Mouse (Mus musculus) left cerebral cortex, adult 9 months (tissue): ENCODE results near the gene Ltc4s.

Experiments used
- DNase-seq, 2 experiments: peaks; one replicate each; pipeline ENCODE4 v3.0.0; 2022; ENCODE audit warnings: low spot score in 2 of 2

Ltc4s gene

GRCm38 (mm10) chr11:50238324-50238723 is at the start of gene Ltc4s:
TSS of gene Ltc4s (minus strand) at chr11:50238616.
- DNase-seq = no peak

GRCm38 (mm10) chr11:50286428-50286827 is 48.0 kb upstream of the Ltc4s start:
- no peak for DNase-seq

GRCm38 (mm10) chr11:50285696-50286095 is 47.3 kb upstream of the Ltc4s start:
- no peak for DNase-seq

GRCm38 (mm10) chr11:50285263-50285662 is 46.8 kb upstream of the Ltc4s start:
- DNase-seq = no peak

- DNase-seq = no peak
Measured at GRCm38 (mm10) chr11:50280053-50280452, 41.6 kb upstream of the Ltc4s start.

- no peak for DNase-seq
Measured at GRCm38 (mm10) chr11:50279005-50279404, 40.6 kb upstream of the Ltc4s start.

- DNase-seq = no peak
Measured at GRCm38 (mm10) chr11:50277706-50278105, 39.3 kb upstream of the Ltc4s start.

- DNase-seq = no peak
Measured at GRCm38 (mm10) chr11:50277025-50277424, 38.6 kb upstream of the Ltc4s start.

- no peak for DNase-seq
Measured at GRCm38 (mm10) chr11:50275568-50276151, 37.2 kb upstream of the Ltc4s start.

GRCm38 (mm10) chr11:50275077-50275476 is 36.7 kb upstream of the Ltc4s start:
- no peak for DNase-seq

- DNase-seq = no peak
Measured at GRCm38 (mm10) chr11:50272819-50273218, 34.4 kb upstream of the Ltc4s start.

GRCm38 (mm10) chr11:50269885-50270284 is 31.5 kb upstream of the Ltc4s start:
- DNase-seq = no peak

GRCm38 (mm10) chr11:50269163-50269562 is 30.7 kb upstream of the Ltc4s start:
- no peak for DNase-seq

GRCm38 (mm10) chr11:50266997-50267396 is 28.6 kb upstream of the Ltc4s start:
- DNase-seq = no peak

- DNase-seq = no peak
Measured at GRCm38 (mm10) chr11:50265931-50266330, 27.5 kb upstream of the Ltc4s start.

GRCm38 (mm10) chr11:50263198-50263597 is 24.8 kb upstream of the Ltc4s start:
- no peak for DNase-seq

GRCm38 (mm10) chr11:50262020-50262419 is 23.6 kb upstream of the Ltc4s start:
- no peak for DNase-seq

- DNase-seq = peak in 1 of 2 experiments; percentile 66
Measured at GRCm38 (mm10) chr11:50258310-50258709, 19.9 kb upstream of the Ltc4s start.

GRCm38 (mm10) chr11:50256615-50257014 is 18.2 kb upstream of the Ltc4s start:
- DNase-seq = no peak

GRCm38 (mm10) chr11:50254010-50254580 is 15.7 kb upstream of the Ltc4s start:
- peak; percentile 83 to 91 for DNase-seq

GRCm38 (mm10) chr11:50253393-50253792 is 15.0 kb upstream of the Ltc4s start:
- no peak for DNase-seq

GRCm38 (mm10) chr11:50252684-50253265 is 14.4 kb upstream of the Ltc4s start:
- DNase-seq = no peak

- DNase-seq = no peak
Measured at GRCm38 (mm10) chr11:50252166-50252565, 13.8 kb upstream of the Ltc4s start.
